In the genomic region with DNA sequence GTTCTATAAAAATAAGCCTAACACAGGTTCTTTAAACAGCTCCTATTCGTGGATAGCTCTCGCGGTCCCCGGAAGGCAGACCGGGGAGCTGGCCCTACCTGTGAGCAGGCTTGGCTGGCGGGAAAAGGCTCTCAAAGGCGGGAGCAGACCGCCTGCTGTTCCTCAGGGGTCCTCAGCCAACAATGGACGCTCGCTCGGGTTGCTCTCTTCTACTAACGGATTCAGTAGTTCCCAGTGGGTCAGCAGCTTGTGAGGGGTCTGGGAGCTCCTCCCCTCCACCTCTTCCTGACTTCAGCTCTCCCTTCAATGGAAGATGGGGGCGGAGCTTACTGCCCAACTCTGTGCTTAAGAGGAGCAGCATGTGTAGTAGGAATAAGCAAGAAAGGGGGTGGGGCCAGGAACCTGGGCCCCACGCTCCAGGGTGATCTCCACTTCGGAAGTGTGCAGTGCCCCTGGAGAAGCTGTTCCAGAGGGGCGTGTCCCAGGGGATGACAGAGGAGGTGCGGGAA, we compare ENCODE assay signal across 9 mouse cellular contexts. TPM values are rescaled to one million over a fixed set of nuclear protein-coding genes. Genes with fewer than 3 reads are reported as not detected.
DNase-seq lines count a peak whose midpoint lies in the region; ATAC-seq and TF ChIP-seq lines count a peak whose summit lies in the region.
"Had no signal": no experiment of that assay in that cellular context is flagged by ENCODE, and none has a peak within 500 bp of the region (broad histone marks: within the 10 kb centered on the region; RNA-seq: fewer than 3 reads in every experiment).

A gene (minus strand): TSS at position 51 of the 509 bp plus-strand sequence.

- no peak for DNase-seq in layer of hippocampus, adult 2 months (ENCODE audit: low spot score in 2 of 2)
- DNase-seq in layer of hippocampus, adult 11-12 months (ENCODE audit: low spot score), result no peak
- no peak for DNase-seq in embryonic facial prominence, embryonic 14.5 days (ENCODE audit: low spot score)
- DNase-seq in intestine, embryonic 14.5 days (ENCODE audit: low spot score), result no peak
- no peak for DNase-seq in frontal cortex, postnatal 14 days (ENCODE audit: low spot score in 2 of 2)
- DNase-seq in T-cell, adult 2 months (ENCODE audit: low spot score), result no peak
- no peak for DNase-seq in right cerebral cortex, adult 18-20 months

- H3K4me2 ChIP-seq in embryonic facial prominence, embryonic 14.5 days (ENCODE audit: low read depth, low read length), result peak within 1 kb of the TSS; percentile 49
- peak within 1 kb of the TSS; percentile 42 for H3K4me2 ChIP-seq in intestine, embryonic 14.5 days (ENCODE audit: low read length)
- H3K4me2 ChIP-seq in neural tube, embryonic 12.5 days (replicated peaks), result peak within 1 kb of the TSS; percentile 67

- WGBS in embryonic facial prominence, embryonic 14.5 days, result 6% methylated on average over 17 of the region's 17 CpGs
- WGBS in intestine, embryonic 14.5 days, result 9% methylated on average over 17 of the region's 17 CpGs
- WGBS in neural tube, embryonic 12.5 days, result 6% methylated on average over 17 of the region's 17 CpGs

- H3K4me3 ChIP-seq in layer of hippocampus, adult 2 months, result peak within 1 kb of the TSS; percentile 43
- H3K4me3 ChIP-seq in embryonic facial prominence, embryonic 14.5 days (ENCODE audit: low read depth, low read length), result peak within 1 kb of the TSS; percentile 27
- H3K4me3 ChIP-seq in intestine, embryonic 14.5 days (ENCODE audit: low read depth, low read length), result peak within 1 kb of the TSS; percentile 18
- peak within 1 kb of the TSS; percentile 32 for H3K4me3 ChIP-seq in neural tube, embryonic 12.5 days

- H3K27me3 ChIP-seq in embryonic facial prominence, embryonic 14.5 days (replicated peaks; ENCODE audit: control insufficient read depth, insufficient read depth, low read length), result peaks cover 45% of the 10 kb centered on the region
- H3K27me3 ChIP-seq in intestine, embryonic 14.5 days (replicated peaks; ENCODE audit: control insufficient read depth, insufficient read depth, low read length), result peaks cover 46% of the 10 kb centered on the region
- peaks cover 42% of the 10 kb centered on the region for H3K27me3 ChIP-seq in neural tube, embryonic 12.5 days (replicated peaks)

- no peak for ATAC-seq in embryonic facial prominence, embryonic 14.5 days (ENCODE audit: low read depth)
- ATAC-seq in intestine, embryonic 14.5 days (replicated peaks; ENCODE audit: low FRiP score, low TSS enrichment, low read depth), result no peak
- ATAC-seq in neural tube, embryonic 12.5 days (ENCODE audit: low FRiP score, low read depth), result no peak

- H3K9ac ChIP-seq in embryonic facial prominence, embryonic 14.5 days (ENCODE audit: low read depth, low read length), result no peak within 1 kb of the TSS
- no peak within 1 kb of the TSS for H3K9ac ChIP-seq in intestine, embryonic 14.5 days (ENCODE audit: low read length)
- H3K9ac ChIP-seq in neural tube, embryonic 12.5 days, result 0 out of 2 replicates have a peak within 1 kb of the TSS, but pooled peaks have one; percentile 36

- TF ChIP-seq CTCF in layer of hippocampus, adult 2 months (conservative IDR thresholded peaks at IDR 0.05), result no peak

- 0 out of 2 replicates have a peak, but pooled peaks cover 2% of the 10 kb centered on the region for H3K4me1 ChIP-seq in embryonic facial prominence, embryonic 14.5 days (ENCODE audit: control insufficient read depth, insufficient read depth, low read length)
- peaks cover 6% of the 10 kb centered on the region; the same call in 1 of the 2 replicates for H3K4me1 ChIP-seq in intestine, embryonic 14.5 days (replicated peaks; ENCODE audit: control insufficient read depth, insufficient read depth, low read length)
- peaks cover 18% of the 10 kb centered on the region; the same call in 1 of the 2 replicates for H3K4me1 ChIP-seq in neural tube, embryonic 12.5 days

- H3K27ac ChIP-seq in layer of hippocampus, adult 2 months, result no peak within 1 kb of the TSS
- no peak within 1 kb of the TSS for H3K27ac ChIP-seq in embryonic facial prominence, embryonic 14.5 days (replicated peaks; ENCODE audit: low read depth, low read length)
- H3K27ac ChIP-seq in intestine, embryonic 14.5 days (ENCODE audit: low read depth), result no peak within 1 kb of the TSS
- H3K27ac ChIP-seq in neural tube, embryonic 12.5 days, result no peak within 1 kb of the TSS

- no peaks in the 10 kb centered on the region for H3K36me3 ChIP-seq in embryonic facial prominence, embryonic 14.5 days (ENCODE audit: control insufficient read depth, insufficient read depth, low read length)
- no peaks in the 10 kb centered on the region for H3K36me3 ChIP-seq in intestine, embryonic 14.5 days (ENCODE audit: control insufficient read depth, insufficient read depth, low read length)
- no peaks in the 10 kb centered on the region for H3K36me3 ChIP-seq in neural tube, embryonic 12.5 days

- no peaks in the 10 kb centered on the region for H3K9me3 ChIP-seq in embryonic facial prominence, embryonic 14.5 days (ENCODE audit: control insufficient read depth, low read length)
- no peaks in the 10 kb centered on the region for H3K9me3 ChIP-seq in intestine, embryonic 14.5 days (ENCODE audit: control insufficient read depth, low read length)
- H3K9me3 ChIP-seq in neural tube, embryonic 12.5 days, result no peaks in the 10 kb centered on the region

RNA-seq across cellular contexts. Expression of the gene that starts here (rescaled TPM):
- total RNA-seq in layer of hippocampus, adult 2 months (2021), result under 1 TPM; 0.29 to 0.46 TPM
- polyA plus RNA-seq in embryonic facial prominence, embryonic 14.5 days (2014; fragmentation: Nextera tagmentation; extraction: Ambion mirVana), result not detected in 2 replicates
- not detected in 2 replicates for polyA plus RNA-seq in intestine, embryonic 14.5 days (2014; fragmentation: Nextera tagmentation; extraction: Ambion mirVana)
- polyA plus RNA-seq in neural tube, embryonic 12.5 days (2016; fragmentation: Nextera tagmentation; extraction: Ambion mirVana), result not detected in 2 replicates
- total RNA-seq: hematopoietic stem cell, adult 5-6 weeks had no signal
